Mouse (Mus musculus): ENCODE results near the gene Ubtd1. TPM values are rescaled to one million over a fixed set of nuclear protein-coding genes. Genes with fewer than 3 reads are reported as not detected.
"Not testable (repeated sequence)": the region's sequence is repeated elsewhere in the genome, so short reads cannot be mapped to it uniquely, and the experiment has no call there.

Gene Ubtd1
- total RNA-seq, 2 experiments from 2014 or later: 17.1 to 17.5 TPM

- DNase-seq: no peak
These were observed 79.9 kb downstream of the Ubtd1 start for GRCm38 (mm10) chr19:42061443-42061842.

DNA sequence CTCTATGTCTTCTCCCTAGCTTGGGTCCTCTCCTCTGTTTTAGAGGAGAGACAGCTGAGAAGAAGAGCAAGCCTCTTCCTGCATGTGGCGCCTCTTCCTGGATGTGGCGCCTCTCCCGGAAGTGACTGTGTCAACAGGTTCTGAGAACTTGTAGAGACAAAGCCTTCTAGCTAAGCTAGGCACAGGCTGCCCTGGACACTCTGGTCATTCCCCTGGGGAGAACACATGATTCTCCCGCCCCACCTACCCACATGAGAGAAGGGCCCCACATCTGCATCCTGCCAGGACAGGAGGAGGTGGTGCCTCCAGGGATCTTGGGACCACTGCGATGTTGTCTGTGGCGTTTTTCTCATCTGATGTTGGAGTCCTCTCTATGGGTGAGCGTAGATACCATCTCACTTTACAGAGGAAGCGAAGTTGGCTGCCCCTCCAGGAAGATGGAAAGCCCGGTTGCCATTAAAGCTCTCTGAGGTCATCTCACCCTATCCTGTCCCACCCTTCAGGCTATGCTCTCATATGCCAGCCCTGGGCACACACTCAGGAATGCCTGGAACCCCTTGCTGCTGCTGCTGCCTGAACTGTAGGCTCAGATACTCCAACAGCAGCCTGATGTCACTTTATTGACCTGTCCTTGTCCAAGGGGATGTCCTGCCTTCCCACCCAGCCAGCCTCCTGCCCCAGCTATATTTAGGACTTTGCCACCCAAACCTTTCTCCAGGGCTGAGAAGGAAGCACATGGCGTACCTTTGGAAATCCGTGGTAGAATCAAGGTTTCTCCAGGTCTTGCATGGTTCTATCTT, 87.1 kb downstream of the Ubtd1 start:
- DNase-seq: no peak

- DNase-seq: peak; percentile 37 to 65
These were observed 87.6 kb downstream of the Ubtd1 start for GRCm38 (mm10) chr19:42069241-42069525.

GRCm38 (mm10) chr19:42071221-42071620, 89.7 kb downstream of the Ubtd1 start:
- DNase-seq: no peak

DNA sequence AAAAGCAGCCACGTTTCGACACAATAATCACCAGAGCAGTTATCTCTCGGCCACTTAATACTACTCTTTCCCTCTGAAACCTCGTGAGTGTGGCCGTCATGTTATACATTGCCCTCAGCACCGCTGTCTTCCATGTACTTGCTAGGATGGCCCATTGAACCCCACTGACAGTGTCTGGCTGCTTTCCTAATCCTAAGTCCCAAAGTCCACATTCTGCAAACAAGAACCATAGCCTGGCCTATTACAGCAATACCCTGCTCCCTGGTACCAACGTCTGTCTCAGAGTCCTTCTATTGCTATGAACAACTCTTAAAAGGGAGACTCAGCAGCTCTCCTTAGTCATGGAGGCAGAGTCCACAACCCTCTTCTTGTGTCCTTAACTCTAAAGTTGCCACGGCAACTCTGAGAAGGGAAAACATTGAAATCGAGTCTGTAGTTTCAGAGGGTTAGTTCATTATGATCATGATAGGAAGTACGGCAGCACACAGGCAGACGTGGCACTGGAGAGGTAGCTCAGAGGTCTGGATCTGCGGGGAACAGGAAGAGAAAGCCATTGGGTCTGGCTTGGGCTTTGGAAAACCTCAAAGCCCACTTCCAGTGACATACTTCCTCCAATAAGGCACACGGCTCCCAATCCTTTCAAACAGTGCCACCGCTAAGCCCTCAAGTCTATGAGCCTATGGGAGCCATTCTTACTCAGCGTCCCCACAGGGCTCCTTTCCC, 90.5 kb downstream of the Ubtd1 start:
- DNase-seq: no peak

GRCm38 (mm10) chr19:42072802-42073201, 91.2 kb downstream of the Ubtd1 start:
- DNase-seq: peak; percentile 39 to 46

DNA sequence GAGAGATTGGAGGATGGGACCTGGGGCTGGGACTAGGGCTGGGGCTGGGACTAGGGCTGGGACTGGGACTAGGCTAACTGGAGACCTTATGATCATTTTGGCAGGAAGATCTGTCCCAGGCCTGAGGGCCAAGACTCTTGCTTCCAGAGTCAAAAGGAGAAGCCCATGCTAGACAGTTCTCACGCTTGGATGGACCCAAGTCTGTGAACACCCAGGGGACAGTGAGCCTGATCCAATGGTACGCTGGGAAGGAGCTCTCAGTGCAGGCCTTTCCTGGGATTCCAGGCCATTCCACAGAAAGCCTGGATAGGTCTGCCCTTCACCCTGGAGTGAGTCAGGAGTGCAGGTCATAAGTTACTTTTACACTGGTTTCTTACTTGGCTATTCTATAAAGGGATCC, 93.5 kb downstream of the Ubtd1 start:
- no peak for DNase-seq

DNA sequence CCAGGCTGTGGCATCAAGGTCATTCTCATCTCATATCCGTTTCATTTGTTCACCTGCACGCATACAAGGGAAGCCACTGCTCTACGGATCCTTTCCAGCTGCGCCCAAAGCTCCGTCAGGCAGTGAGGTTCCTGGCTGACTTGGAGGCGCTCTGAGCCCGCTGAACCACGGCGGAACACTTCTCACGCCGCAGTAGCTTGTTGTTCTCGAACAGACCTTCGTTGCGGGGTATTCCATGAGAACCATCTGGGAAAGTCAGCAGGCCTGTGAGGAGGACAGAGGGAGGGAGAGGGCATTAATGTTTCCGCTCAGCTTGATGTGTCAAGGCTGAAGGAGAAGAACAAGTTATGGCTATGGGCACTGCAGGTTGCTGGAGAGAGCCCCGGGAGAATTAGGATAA, 94.4 kb downstream of the Ubtd1 start:
- no peak for DNase-seq

GRCm38 (mm10) chr19:42078566-42078965, 97.0 kb downstream of the Ubtd1 start:
- DNase-seq: no peak

- DNase-seq: no peak
These were observed 97.4 kb downstream of the Ubtd1 start for GRCm38 (mm10) chr19:42079006-42079405.

DNA sequence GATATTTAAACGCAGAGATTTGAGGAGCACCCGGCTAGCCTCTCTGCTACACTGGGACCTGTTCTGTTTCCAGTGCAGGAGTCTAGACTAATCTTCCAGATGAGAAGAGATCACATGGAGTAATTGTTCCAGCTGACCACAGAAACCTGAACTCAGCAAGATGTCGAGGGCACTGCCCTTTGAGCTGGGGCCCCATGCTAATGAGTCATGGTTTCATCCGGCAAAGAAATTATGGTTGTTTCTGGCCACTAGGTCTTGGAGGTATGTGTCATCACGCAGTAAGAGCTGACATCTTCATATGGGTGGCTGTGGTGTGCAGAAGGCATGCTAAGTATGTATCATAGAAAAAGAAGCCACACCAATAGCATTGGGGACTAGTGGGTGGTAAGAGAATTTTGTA, 98.4 kb downstream of the Ubtd1 start:
- DNase-seq: peak; percentile 38 to 48

- no peak for DNase-seq
These were observed 98.9 kb downstream of the Ubtd1 start for GRCm38 (mm10) chr19:42080469-42080868.

DNA sequence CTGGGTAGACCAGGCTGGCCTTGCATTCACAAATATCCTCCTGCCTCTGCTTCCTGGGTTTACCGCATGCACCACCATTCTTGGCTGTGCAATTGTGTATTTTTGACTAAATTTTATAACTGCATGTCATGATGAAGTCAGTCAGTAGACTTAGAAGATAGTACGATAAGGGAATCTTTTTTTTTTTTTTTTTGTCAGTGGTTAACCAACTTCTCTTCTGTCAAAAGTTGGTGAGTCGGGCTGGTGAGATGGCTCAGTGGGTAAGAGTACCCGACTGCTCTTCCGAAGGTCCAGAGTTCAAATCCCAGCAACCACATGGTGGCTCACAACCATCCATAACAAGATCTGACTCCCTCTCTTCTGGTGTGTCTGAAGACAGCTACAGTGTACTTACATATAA, 100.0 kb downstream of the Ubtd1 start:
- DNase-seq: not testable (repeated sequence)

Other genes starting within 250 kb of the Ubtd1 start
- 10 to 100 TPM in 1 of 2 experiments, 1 to 10 TPM in 1; 7.6 to 18.4 TPM for gene Slit1, start 238.1 kb upstream of the Ubtd1 start, total RNA-seq (2021)
- gene Arhgap19, start 179.7 kb upstream of the Ubtd1 start, total RNA-seq (2021): 1 to 10 TPM; 5.0 to 5.8 TPM
- 1 to 10 TPM; 4.9 to 7.8 TPM for gene Frat1, start 151.8 kb upstream of the Ubtd1 start, total RNA-seq (2021)
- 1 to 10 TPM; 2.9 to 3.4 TPM for gene Frat2, start 133.6 kb upstream of the Ubtd1 start, total RNA-seq (2021)
- 10 to 100 TPM; 12.5 to 23.2 TPM for gene Rrp12, start 85.6 kb upstream of the Ubtd1 start, total RNA-seq (2021)
- gene Pgam1, start 69.8 kb upstream of the Ubtd1 start, total RNA-seq (2021): 100 to 1,000 TPM; 791 to 814 TPM
- 10 to 100 TPM; 28.3 to 31.7 TPM for gene Exosc1, start 48.3 kb upstream of the Ubtd1 start, total RNA-seq (2021)
- 10 to 100 TPM; 30.1 to 30.9 TPM for gene Zdhhc16, start 48.3 kb upstream of the Ubtd1 start, total RNA-seq (2021)
- 10 to 100 TPM; 20.2 to 23.9 TPM for gene Mms19, start 606 bp upstream of the Ubtd1 start, total RNA-seq (2021)
- under 1 TPM in 1 of 2 experiments, not detected in 1; 0.49 TPM for gene Ankrd2, start 54.2 kb downstream of the Ubtd1 start, total RNA-seq (2021)
- gene Hoga1, start 63.8 kb downstream of the Ubtd1 start, total RNA-seq (2021): 1 to 10 TPM; 4.3 to 6.7 TPM
- under 1 TPM; 0.30 to 0.33 TPM for gene 4933411K16Rik, start 70.5 kb downstream of the Ubtd1 start, total RNA-seq (2021)
- gene Morn4, start 104.6 kb downstream of the Ubtd1 start, total RNA-seq (2021): 10 to 100 TPM in 1 of 2 experiments, 1 to 10 TPM in 1; 8.2 to 12.2 TPM
- gene Pi4k2a, start 108.7 kb downstream of the Ubtd1 start, total RNA-seq (2021): 10 to 100 TPM; 61.7 to 76.3 TPM
- 10 to 100 TPM; 86.6 to 91.5 TPM for gene Avpi1, start 147.3 kb downstream of the Ubtd1 start, total RNA-seq (2021)
- gene Marveld1, start 165.6 kb downstream of the Ubtd1 start, total RNA-seq (2021): 10 to 100 TPM; 32.7 to 38.8 TPM
- gene Zfyve27, start 182.2 kb downstream of the Ubtd1 start, total RNA-seq (2021): 10 to 100 TPM; 49.3 to 50.4 TPM
- gene Sfrp5, start 220.5 kb downstream of the Ubtd1 start, total RNA-seq (2021): 1 to 10 TPM; 2.5 TPM